Mouse (Mus musculus) cerebellum, adult 2 months (tissue): ENCODE data around the gene Lrrc1.

Source experiments
- CTCF ChIP-seq: fragments of 200-500 bp; IDR thresholded peaks from 2 replicates; pipeline ENCODE4 v1.5.1; 2011; ENCODE audit warnings: low read depth, mild to moderate bottlenecking, control low read depth, low read length, moderate library complexity, borderline replicate concordance; ENCODE audit not compliant: insufficient read depth
- POLR2A ChIP-seq: fragments of 200-500 bp; IDR thresholded peaks from 2 replicates; pipeline ENCODE4 v1.6.1; 2011; ENCODE audit warnings: low read length, control low read depth, borderline replicate concordance; ENCODE audit not compliant: insufficient read depth

DNA sequence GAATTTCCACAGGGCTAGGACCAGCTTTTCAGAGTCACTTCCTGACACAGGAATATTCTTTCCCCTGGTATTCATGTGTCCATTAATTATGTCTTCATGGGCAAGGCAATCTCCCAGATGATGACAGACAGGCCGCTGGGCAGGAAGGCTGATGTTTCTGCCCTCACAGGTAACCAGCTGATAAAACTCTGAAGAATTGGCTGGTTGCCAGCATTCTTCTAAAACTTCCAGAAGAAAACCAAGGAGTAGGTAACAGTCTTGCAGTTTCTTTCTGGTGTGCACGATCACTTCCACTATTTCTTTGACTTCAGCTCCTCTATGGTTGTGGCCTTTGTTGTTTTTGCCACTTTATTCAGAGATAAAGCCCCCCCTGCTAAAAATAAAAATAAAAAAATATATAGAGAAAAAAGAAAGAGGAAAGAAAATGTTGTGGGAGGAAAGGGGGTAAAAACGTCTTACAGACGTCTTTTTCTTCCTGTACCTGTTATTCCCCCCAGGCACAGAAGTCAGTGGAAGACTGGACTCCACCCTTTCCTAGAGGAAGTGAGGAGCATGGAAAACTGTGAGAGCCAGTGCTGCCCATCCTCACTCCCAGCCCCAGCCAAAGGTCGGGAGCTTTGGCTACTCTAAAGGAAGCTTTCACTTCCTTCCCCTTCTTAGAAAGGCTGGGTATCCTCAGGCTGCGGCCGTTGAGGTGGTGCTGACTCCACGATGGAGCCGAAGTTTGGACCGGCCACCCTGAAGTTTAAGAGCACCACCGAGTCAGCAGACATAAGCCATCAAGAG is 115.2 kb downstream of the Lrrc1 start:
- TF ChIP-seq CTCF (no peak), POLR2A (no peak)
